Mouse (Mus musculus): Measurements from ENCODE around the gene Bcorl1. TPM values are rescaled to one million over a fixed set of nuclear protein-coding genes. Genes with fewer than 3 reads are reported as not detected.

Gene Bcorl1
- total RNA-seq (2021), result 1 to 10 TPM; 7.6 to 8.5 TPM

GRCm38 (mm10) chrX:48341141-48341540 lies at the start of gene Bcorl1:
Gene Bcorl1 (plus strand): TSS chrX:48341358.
- peak; percentile 32 to 56 for DNase-seq
- intact Hi-C loops (cut with DNase I), result loop anchor here (1.0 kb wide), 1 partner anchor 26 kb away; no protein-coding TSS in a partner anchor

GRCm38 (mm10) chrX:48291413-48291812 lies 49.7 kb upstream of the Bcorl1 start:
- intact Hi-C loops (cut with DNase I), result no loop called here
- DNase-seq, result no peak

DNA sequence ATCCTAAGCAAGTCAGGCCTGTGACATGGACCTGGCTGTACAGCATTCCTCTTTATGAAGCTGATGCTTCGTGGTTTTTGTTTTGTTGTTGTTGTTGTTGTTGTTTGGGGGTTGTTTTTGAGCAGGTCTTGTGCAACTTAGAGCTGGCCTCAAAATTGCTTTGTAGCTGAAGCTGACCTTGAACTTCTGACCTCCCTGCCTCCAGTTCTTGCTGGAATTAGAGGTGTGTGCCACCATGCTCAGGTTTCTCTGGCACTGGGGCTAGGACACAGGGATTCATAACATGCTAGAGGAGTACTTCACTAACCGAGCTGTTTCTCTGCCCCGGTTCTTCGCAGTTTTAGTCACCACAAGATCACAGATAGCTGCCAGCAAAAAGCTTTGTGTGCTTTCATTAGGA lies 35.8 kb upstream of the Bcorl1 start:
- intact Hi-C loops (cut with DNase I), result no loop called here
- DNase-seq, result no peak

- DNase-seq, result no peak
- intact Hi-C loops (cut with DNase I), result no loop called here
Observed at GRCm38 (mm10) chrX:48310706-48311517, 30.2 kb upstream of the Bcorl1 start.

DNA sequence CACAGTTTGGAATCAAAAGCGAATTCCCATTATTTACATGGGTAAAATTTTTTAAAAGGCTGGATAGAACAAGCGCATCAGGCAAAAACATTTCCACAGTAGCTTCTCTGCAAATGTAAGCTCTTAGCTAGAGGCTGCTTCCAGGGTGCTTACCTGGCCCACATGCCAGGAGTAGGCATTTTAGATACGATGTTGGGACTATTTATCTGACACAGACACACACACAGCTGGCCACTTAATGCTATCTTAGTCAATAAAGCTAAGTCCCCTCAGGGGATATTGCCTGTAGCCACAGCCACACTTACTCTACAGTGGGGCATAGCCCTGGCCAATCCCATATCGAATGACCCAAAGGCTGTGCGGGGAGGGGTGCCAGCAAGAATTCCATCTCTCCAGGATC lies 29.4 kb upstream of the Bcorl1 start:
- intact Hi-C loops (cut with DNase I), result no loop called here
- DNase-seq, result no peak

DNA sequence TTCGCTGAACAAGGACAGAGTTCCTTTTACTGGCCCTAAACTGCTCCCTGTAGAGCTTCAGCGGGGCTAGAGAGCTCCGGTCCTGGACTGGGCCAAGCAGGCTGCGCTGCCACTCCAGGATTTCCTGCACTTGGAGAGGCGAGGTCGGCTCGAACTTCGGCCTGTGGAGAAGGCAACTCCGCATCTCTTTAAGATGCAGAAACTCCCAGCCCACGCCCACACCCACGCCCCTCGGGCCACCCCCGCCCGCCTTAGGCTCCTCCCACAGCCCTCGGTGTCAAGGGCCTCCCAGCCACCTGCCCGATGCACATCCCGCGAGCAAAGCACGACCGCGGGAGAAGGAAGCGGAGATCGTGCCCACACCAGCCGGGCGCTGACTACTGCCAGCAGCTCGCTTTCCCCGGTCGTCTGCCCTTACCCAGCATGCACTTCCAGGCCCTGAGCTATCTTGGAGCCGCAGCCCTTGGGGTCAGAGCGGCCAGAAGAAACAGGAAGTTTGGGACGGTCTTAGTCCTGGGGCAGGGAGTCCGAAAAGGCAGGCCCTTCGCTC lies 26.6 kb upstream of the Bcorl1 start:
- intact Hi-C loops (cut with DNase I), result loop anchor here (1.0 to 2.0 kb wide), 2 partner anchors 27 to 30 kb away; partner anchors contain the start of gene Bcorl1
- peak; percentile 83 to 84 for DNase-seq

DNA sequence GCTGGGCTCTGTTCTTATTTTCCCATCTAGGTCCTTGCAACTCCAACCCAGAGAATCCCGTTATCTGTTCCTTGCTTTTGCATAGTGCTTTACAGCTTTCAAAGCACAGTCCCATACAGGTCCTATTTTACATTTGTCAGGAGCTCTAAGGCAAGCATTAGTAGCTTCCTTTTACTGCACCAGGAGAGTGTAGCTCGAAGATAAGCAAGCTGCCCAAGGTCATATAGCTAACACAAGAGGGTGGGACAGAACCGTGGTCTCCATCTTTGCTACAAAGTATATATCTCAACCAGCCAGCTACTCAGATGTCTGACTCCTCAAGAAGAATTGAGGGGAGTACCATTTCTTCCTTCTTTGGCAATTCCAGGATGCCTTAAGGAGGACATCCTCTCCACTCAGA lies 23.7 kb upstream of the Bcorl1 start:
- intact Hi-C loops (cut with DNase I), result no loop called here
- no peak for DNase-seq

DNA sequence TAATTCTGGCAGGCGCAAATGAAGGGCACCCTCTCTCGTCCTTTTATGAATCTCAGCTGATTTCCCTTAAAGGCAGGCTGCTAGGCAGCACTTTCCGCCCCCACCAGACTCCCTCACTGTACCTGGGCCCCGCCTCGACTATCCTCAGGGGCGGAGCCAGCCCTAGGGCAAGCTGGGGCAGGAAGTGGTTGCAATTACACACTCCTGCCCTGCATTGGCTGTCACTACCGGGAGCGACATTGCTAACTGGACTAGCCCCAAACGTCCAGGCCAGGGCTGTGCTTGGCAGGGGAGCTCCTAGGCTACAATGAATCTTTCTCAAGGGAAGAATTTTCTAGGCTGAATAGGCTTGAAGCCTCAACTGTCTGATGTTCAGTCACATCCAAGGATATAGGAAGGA lies 23.0 kb upstream of the Bcorl1 start:
- DNase-seq, result peak in 1 of 2 experiments; percentile 4
- intact Hi-C loops (cut with DNase I), result no loop called here

GRCm38 (mm10) chrX:48340441-48341049 lies 613 bp upstream of the Bcorl1 start:
- DNase-seq, result peak; percentile 7 to 17
- intact Hi-C loops (cut with DNase I), result loop anchor here (1.0 kb wide), 1 partner anchor 25 kb away; no protein-coding TSS in a partner anchor

DNA sequence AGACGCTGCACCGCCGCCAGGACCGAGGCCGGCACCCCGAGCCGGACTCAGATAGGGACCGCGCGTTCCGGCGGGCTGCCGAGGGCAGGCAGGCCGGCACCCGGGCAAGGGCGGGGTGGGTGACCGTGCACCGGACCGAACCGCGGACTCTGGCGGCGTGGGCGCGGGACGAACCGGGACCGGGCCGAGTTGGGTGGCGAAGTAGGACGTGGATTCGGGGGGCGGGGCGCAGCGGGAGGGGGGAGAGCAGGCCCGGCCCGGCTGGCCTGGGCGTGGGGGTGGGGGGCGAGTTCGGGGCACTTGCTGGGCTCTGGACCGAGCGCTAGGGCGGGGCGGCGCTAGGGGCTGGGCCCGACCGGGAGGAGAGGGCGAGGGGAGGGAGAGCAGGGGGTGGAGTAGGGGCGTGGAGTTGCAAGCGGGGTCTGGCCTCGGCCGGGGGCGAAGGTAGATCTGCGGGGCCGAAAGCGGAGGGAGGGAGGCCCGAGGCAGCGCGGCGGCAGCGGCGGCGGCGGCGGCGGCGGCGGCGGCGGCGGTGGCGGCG lies 533 bp downstream of the Bcorl1 start:
- intact Hi-C loops (cut with DNase I), result loop anchor here (1.0 to 2.0 kb wide), 2 partner anchors 26 to 55 kb away; no protein-coding TSS in a partner anchor
- DNase-seq, result peak; percentile 47 to 58

- DNase-seq, result peak in 1 of 2 experiments; percentile 6
- intact Hi-C loops (cut with DNase I), result loop anchor here (2.0 kb wide), 1 partner anchor 56 kb away; no protein-coding TSS in a partner anchor
Observed at GRCm38 (mm10) chrX:48342731-48343130, 1.6 kb downstream of the Bcorl1 start.

- peak; percentile 73 to 77 for DNase-seq
- intact Hi-C loops (cut with DNase I), result loop anchor here (2.0 kb wide), 1 partner anchor 57 kb away; no protein-coding TSS in a partner anchor
Observed at GRCm38 (mm10) chrX:48343461-48343952, 2.3 kb downstream of the Bcorl1 start.

DNA sequence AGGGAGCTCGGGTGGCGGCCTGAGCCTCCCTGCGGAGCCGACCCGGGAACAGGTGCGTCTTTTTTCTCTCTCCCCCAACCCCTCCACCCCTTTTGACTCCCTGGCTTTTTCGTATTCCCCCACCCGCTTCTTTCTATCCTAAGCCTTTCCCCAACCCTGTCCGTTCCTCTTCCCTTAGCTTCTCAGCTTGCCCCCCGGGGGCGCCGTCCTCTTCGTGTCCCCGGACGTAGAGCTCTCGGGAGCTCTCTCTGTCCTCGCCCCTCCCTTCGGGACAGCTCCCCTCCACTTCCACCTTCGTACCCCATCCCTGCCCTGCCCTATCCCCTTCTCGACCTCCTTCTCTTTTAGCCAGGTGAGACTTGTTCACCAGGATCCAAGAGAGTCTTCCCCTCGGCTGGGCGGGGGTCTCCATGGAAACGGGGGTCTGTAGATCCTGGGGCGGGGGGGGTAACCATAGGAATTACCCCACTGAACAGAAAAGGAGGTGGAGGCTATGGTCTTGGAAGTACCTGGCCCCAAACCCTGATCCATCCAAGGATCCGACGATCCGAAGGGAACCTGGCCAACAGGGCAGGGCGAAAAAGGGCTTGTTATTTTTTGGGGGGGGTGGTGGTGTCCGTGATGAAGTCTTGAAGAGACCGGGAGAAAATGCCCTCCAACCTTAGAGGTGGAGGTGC lies 2.9 kb downstream of the Bcorl1 start:
- no peak for DNase-seq
- intact Hi-C loops (cut with DNase I), result loop anchor here (2.0 kb wide), 1 partner anchor 57 kb away; no protein-coding TSS in a partner anchor

- peak; percentile 5 to 25 for DNase-seq
- intact Hi-C loops (cut with DNase I), result loop anchor here (5.0 kb wide), 1 partner anchor 37 kb away; no protein-coding TSS in a partner anchor
Observed at GRCm38 (mm10) chrX:48344643-48345384, 3.7 kb downstream of the Bcorl1 start.

DNA sequence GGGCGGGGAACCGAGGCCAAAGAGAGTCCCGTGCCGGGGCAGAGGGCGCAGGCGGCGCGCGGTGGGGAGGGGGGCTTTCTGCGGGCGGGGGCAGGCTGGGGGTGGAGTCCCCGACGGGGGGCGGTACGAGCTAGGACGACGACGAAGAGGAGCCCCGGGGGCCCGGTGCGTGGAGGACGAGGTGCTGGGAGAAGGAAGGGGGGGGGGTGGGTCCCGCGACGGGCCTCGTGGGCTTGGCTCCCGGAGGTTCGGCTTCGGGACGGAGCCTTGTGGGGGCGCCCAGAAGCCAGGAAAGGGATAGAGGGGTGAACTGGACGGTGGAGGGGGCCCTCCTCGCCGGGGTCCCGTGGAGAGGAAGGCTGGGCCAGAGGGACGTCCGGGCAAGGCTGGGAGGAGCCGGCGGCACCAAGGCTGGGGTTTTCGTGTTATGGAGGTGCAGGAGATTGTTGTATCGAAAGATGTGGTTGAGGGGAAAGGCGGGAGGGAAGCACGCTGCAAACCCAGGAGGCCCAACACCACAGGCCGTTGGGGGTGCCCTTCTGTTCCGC lies 4.3 kb downstream of the Bcorl1 start:
- intact Hi-C loops (cut with DNase I), result loop anchor here (5.0 kb wide), 1 partner anchor 37 kb away; no protein-coding TSS in a partner anchor
- peak; percentile 4 to 25 for DNase-seq

GRCm38 (mm10) chrX:48355346-48355745 lies 14.2 kb downstream of the Bcorl1 start:
- no peak for DNase-seq
- intact Hi-C loops (cut with DNase I), result no loop called here

DNA sequence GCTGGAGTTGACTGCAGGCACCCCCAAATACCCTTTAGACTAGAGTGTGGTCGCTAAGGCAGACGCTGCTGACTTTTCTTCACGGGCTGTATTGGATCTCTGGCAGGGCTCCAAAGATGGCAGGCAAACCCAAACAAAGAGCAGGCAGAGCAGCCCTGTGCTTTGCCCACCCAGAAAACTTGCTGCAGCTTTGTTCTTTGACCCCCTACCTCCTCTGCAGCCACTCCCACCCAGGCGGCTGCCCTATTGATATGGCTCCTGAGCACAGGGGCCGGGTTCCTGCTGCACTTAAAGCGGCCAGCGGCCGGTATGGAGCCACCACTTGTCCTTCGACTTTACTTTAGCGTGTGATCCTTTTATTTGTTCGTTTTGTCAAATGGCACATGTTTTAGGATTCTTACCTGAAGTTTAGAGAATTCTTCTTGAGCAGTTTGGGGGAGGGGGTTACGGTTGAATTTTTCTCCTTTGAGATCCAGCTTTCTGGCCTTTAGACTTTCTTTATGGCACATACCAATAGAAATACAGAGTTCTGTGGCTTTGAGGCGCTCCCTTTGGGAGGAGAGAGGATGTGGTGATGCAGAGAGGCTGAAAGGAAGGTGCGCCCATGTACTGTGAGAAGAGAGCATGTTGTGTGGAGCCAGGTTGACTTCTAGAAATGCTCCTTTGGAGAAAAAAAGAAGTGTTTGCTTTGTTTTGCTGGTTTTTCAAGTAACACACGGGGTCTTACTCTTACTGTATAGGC lies 24.8 kb downstream of the Bcorl1 start:
- intact Hi-C loops (cut with DNase I), result no loop called here
- DNase-seq, result no peak

- intact Hi-C loops (cut with DNase I), result no loop called here
Observed at GRCm38 (mm10) chrX:48367841-48368240, 26.7 kb downstream of the Bcorl1 start.

More at GRCm38 (mm10) chrX:48367841-48368240, 26.7 kb downstream of the Bcorl1 start:
- DNase-seq, result no peak
